Mouse (Mus musculus) heart, postnatal 0 days (tissue): ENCODE measurements around the gene Zeb2.

Source experiments
- CTCF ChIP-seq: IDR thresholded peaks from 2 replicates; pipeline ENCODE4 v1.5.1; 2016; ENCODE audit warnings: antibody characterized with exemption, control low read depth, low read depth
- EP300 ChIP-seq: IDR thresholded peaks from 2 replicates; pipeline ENCODE4 v1.6.1; 2016; ENCODE audit warnings: antibody characterized with exemption, low read depth

DNA sequence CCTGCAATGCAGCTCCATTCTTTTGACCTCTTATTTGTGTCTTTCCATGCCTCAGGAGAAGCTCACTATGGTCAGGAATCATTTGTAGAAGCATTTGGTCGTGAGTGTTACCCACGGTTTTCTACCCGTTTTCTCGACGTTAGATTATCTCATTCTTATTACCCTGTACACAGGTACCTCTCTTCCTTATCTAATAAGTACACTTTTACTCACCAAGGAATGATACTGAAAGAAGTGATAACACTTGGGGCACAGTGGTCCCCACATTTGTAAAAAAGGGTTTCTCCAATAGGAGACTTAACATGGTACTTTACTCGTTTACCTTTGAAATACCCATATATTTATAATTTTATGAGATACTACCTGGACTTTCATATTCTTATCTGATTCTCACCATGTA lies 161.7 kb downstream of the Zeb2 start:
- no peak for TF ChIP-seq CTCF
- no peak for TF ChIP-seq EP300
